In the genomic region with DNA sequence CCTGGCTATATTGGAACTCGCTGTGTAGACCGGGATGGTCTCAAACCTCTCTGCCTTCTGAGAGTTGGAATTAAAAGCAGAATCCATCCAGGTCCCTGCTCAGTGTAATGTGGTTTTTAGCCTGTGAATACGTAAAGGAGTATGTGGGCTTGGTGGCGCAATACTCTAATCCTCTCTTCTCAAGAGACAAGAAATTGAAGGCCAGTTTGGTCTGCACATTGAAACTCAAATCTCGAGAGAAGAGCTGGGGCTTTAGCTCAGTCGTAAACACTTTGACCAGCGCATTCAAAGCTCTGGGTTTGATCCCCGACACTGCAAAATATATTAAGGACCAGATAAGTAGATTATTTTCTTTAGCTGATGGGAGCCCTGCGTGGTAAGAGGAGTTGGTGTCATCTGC, we compare ENCODE assay signal across 8 mouse cellular contexts. TPM values are rescaled to one million over a fixed set of nuclear protein-coding genes. Genes with fewer than 3 reads are reported as not detected.
A peak's percentile ranks its signal among the peaks of the same experiment; 100 is the strongest.
DNase-seq lines count a peak whose midpoint lies in the region; ATAC-seq and TF ChIP-seq lines count a peak whose summit lies in the region.

No protein-coding gene starts in this region.

- no peak for DNase-seq in gastrocnemius, adult 2 months
- DNase-seq in gastrocnemius, postnatal 4 days (ENCODE audit: low spot score in 2 of 2) = no peak
- DNase-seq in thymus, postnatal 0 days (ENCODE audit: low spot score) = peak; percentile 32
- DNase-seq in thymus, postnatal 25 days = no peak
- no peak for DNase-seq in liver, embryonic 13.5 days
- no peak for DNase-seq in B cell, adult 2 months
- DNase-seq in testis, postnatal 10 days (ENCODE audit: low spot score) = no peak
- DNase-seq in layer of hippocampus, adult 18-20 months (ENCODE audit: low spot score in 2 of 2) = no peak

- ATAC-seq in liver, embryonic 13.5 days (ENCODE audit: low read depth) = no peak

- WGBS in liver, embryonic 13.5 days (ENCODE audit: insufficient replicate concordance) = 6% methylated on average over 9 of the region's 9 CpGs

- H3K4me2 ChIP-seq in liver, embryonic 13.5 days = peak overlapping the region; percentile 79

- no peak for TF ChIP-seq CTCF in gastrocnemius, adult 2 months (IDR thresholded peaks at IDR 0.05)

- no peaks in the 10 kb centered on the region for H3K9me3 ChIP-seq in liver, embryonic 13.5 days (replicated peaks)

- peaks cover 26% of the 10 kb centered on the region for H3K4me1 ChIP-seq in liver, embryonic 13.5 days (replicated peaks)

- no peaks in the 10 kb centered on the region for H3K27me3 ChIP-seq in liver, embryonic 13.5 days

- peak overlapping the region; percentile 94 for H3K27ac ChIP-seq in gastrocnemius, adult 2 months
- H3K27ac ChIP-seq in liver, embryonic 13.5 days = peak overlapping the region; percentile 92

- peaks cover 47% of the 10 kb centered on the region for H3K36me3 ChIP-seq in liver, embryonic 13.5 days

- peak overlapping the region; percentile 94 for H3K4me3 ChIP-seq in gastrocnemius, adult 2 months
- peak overlapping the region; percentile 87 for H3K4me3 ChIP-seq in liver, embryonic 13.5 days (replicated peaks)

- intact Hi-C loops in gastrocnemius, adult 2 months (cut with DNase I) = loop anchor here (2.0 kb wide), 1 partner anchor 33 kb away; a partner anchor contains a TSS

- H3K9ac ChIP-seq in liver, embryonic 13.5 days = peak overlapping the region; percentile 83

RNA-seq across cellular contexts. Expression of a gene that starts 0.5 kb away (rescaled TPM):
- under 1 TPM; 0.31 to 0.56 TPM for total RNA-seq in gastrocnemius, adult 2 months (2021)
- total RNA-seq in gastrocnemius, postnatal 4 days (2021) = under 1 TPM; 0.26 to 0.56 TPM
- 7.5 and 9.8 TPM in 2 replicates for polyA plus RNA-seq in thymus, postnatal 0 days (2015; fragmentation: Nextera tagmentation; extraction: Ambion mirVana)
- 0.08 and 0.17 TPM in 2 replicates for polyA plus RNA-seq in liver, embryonic 13.5 days (2015; fragmentation: Nextera tagmentation; extraction: Ambion mirVana)
- under 1 TPM; 0.28 to 0.57 TPM for total RNA-seq in layer of hippocampus, adult 18-20 months (2021)

RNA-seq across cellular contexts. Expression of a gene that starts 0.7 kb away (rescaled TPM):
- total RNA-seq in gastrocnemius, adult 2 months (2021) = 10 to 100 TPM; 11.6 to 14.8 TPM
- total RNA-seq in gastrocnemius, postnatal 4 days (2021) = 10 to 100 TPM; 25.6 to 27.7 TPM
- polyA plus RNA-seq in thymus, postnatal 0 days (2015; fragmentation: Nextera tagmentation; extraction: Ambion mirVana) = 67.0 and 88.3 TPM in 2 replicates
- 25.0 and 25.8 TPM in 2 replicates for polyA plus RNA-seq in liver, embryonic 13.5 days (2015; fragmentation: Nextera tagmentation; extraction: Ambion mirVana)
- total RNA-seq in layer of hippocampus, adult 18-20 months (2021) = 10 to 100 TPM; 45.3 to 47.7 TPM

RNA-seq across cellular contexts. Expression of a gene that starts 1.0 kb away (rescaled TPM):
- total RNA-seq in gastrocnemius, adult 2 months (2021) = 10 to 100 TPM in 1 of 2 experiments, 1 to 10 TPM in 1; 7.5 to 10.7 TPM
- 10 to 100 TPM; 12.7 to 16.6 TPM for total RNA-seq in gastrocnemius, postnatal 4 days (2021)
- polyA plus RNA-seq in thymus, postnatal 0 days (2015; fragmentation: Nextera tagmentation; extraction: Ambion mirVana) = 21.7 and 24.1 TPM in 2 replicates
- polyA plus RNA-seq in liver, embryonic 13.5 days (2015; fragmentation: Nextera tagmentation; extraction: Ambion mirVana) = 6.6 and 7.1 TPM in 2 replicates
- 10 to 100 TPM; 16.0 to 16.4 TPM for total RNA-seq in layer of hippocampus, adult 18-20 months (2021)

RNA-seq across cellular contexts. Expression of a gene that starts 8.8 kb away (rescaled TPM):
- 1 to 10 TPM; 4.3 to 6.5 TPM for total RNA-seq in gastrocnemius, adult 2 months (2021)
- 10 to 100 TPM in 1 of 2 experiments, 1 to 10 TPM in 1; 8.6 to 10.3 TPM for total RNA-seq in gastrocnemius, postnatal 4 days (2021)
- 51.9 and 60.6 TPM in 2 replicates for polyA plus RNA-seq in thymus, postnatal 0 days (2015; fragmentation: Nextera tagmentation; extraction: Ambion mirVana)
- polyA plus RNA-seq in liver, embryonic 13.5 days (2015; fragmentation: Nextera tagmentation; extraction: Ambion mirVana) = 26.2 and 28.5 TPM in 2 replicates
- 10 to 100 TPM; 28.1 to 30.1 TPM for total RNA-seq in layer of hippocampus, adult 18-20 months (2021)

RNA-seq across cellular contexts. Expression of a gene that starts 19.3 kb away (rescaled TPM):
- total RNA-seq in gastrocnemius, adult 2 months (2021) = not detected
- total RNA-seq in gastrocnemius, postnatal 4 days (2021) = under 1 TPM; 0.07 to 0.08 TPM
- polyA plus RNA-seq in thymus, postnatal 0 days (2015; fragmentation: Nextera tagmentation; extraction: Ambion mirVana) = 0.03 and 0.05 TPM in 2 replicates
- 0.07 and 0.13 TPM in 2 replicates for polyA plus RNA-seq in liver, embryonic 13.5 days (2015; fragmentation: Nextera tagmentation; extraction: Ambion mirVana)
- 100 to 1,000 TPM; 122 to 124 TPM for total RNA-seq in layer of hippocampus, adult 18-20 months (2021)
